Mouse (Mus musculus) CH12.LX (cell line): Measurements from ENCODE around the gene Prpf19. TPM values are rescaled to one million over a fixed set of nuclear protein-coding genes. Genes with fewer than 3 reads are reported as not detected.
A peak's percentile ranks its signal among the peaks of the same experiment; 100 is the strongest.

Experiments used
- DNase-seq: peaks from one replicate; pipeline ENCODE4 v3.0.0-alpha.2; 2013; ENCODE audit errors: extremely low read depth
- H3K27ac ChIP-seq: 2 replicates; pipeline ENCODE4 v1.5.1; 2012; ENCODE audit warnings: low read depth, mild to moderate bottlenecking, control low read depth, moderate library complexity; ENCODE audit not compliant: insufficient read depth
- H3K27me3 ChIP-seq: replicated peaks from 2 replicates; pipeline ENCODE3; 2012; ENCODE audit warnings: inconsistent platforms
- H3K36me3 ChIP-seq, 2 experiments: replicated peaks in 1 of 2; 2 replicates each; pipeline versions ENCODE3 to v1.6.1; 2012; ENCODE audit warnings: inconsistent platforms in 1 of 2, low read length in 1 of 2, mild to moderate bottlenecking in 1 of 2, mixed read lengths in 1 of 2, moderate library complexity in 1 of 2; ENCODE audit not compliant: control insufficient read depth in 1 of 2, insufficient read depth in 1 of 2
- H3K4me1 ChIP-seq, 2 experiments: 2 replicates each; pipeline ENCODE4 v1.6.1; 2012; ENCODE audit warnings: inconsistent platforms in 1 of 2, moderate library complexity in 1 of 2; ENCODE audit not compliant: insufficient read depth in 2 of 2, control insufficient read depth in 1 of 2
- H3K4me2 ChIP-seq: 2 replicates; pipeline ENCODE4 v1.6.1; 2012; ENCODE audit warnings: low read depth, mild to moderate bottlenecking, control low read depth; ENCODE audit not compliant: poor library complexity, insufficient read depth, severe bottlenecking
- H3K4me3 ChIP-seq, 3 experiments: fragments of 150-350 bp in 1 of 3; sonication (generic) in 1 of 3; replicated peaks in 1 of 3; 2 replicates each; pipeline versions ENCODE3 to v1.5.1; 2011 to 2012; ENCODE audit warnings: low read depth in 2 of 3, low read length in 2 of 3, mild to moderate bottlenecking in 2 of 3, moderate library complexity in 2 of 3, control low read depth in 1 of 3, improper control_type of control experiment in 1 of 3, inconsistent platforms in 1 of 3, mixed read lengths in 1 of 3; ENCODE audit not compliant: poor library complexity in 1 of 3
- H3K79me2 ChIP-seq: replicated peaks from 2 replicates; pipeline ENCODE4 v1.6.1; 2012; ENCODE audit warnings: mild to moderate bottlenecking, moderate library complexity; ENCODE audit not compliant: control insufficient read depth, poor library complexity, insufficient read depth, severe bottlenecking; ENCODE audit errors: extremely low read depth
- H3K9ac ChIP-seq: 2 replicates; pipeline ENCODE4 v1.6.1; 2012; ENCODE audit warnings: low read depth, mild to moderate bottlenecking, control low read depth, moderate library complexity; ENCODE audit not compliant: insufficient read depth
- H3K9me3 ChIP-seq: replicated peaks from 2 replicates; pipeline ENCODE3; 2012; ENCODE audit warnings: low read length, inconsistent platforms, mixed read lengths
- CTCF ChIP-seq, 2 experiments: IDR thresholded peaks in 1 of 2; conservative IDR thresholded peaks in 1 of 2; 2 replicates each; pipeline ENCODE4 v1.5.1; 2011 to 2012; ENCODE audit warnings: low read depth in 2 of 2, low read length in 2 of 2, improper control_type of control experiment in 1 of 2, inconsistent platforms in 1 of 2, mild to moderate bottlenecking in 1 of 2, moderate library complexity in 1 of 2
- E2F4 ChIP-seq: IDR thresholded peaks from 2 replicates; pipeline ENCODE4 v1.6.1; 2011; ENCODE audit warnings: low read depth, low read length, improper control_type of control experiment; ENCODE audit not compliant: insufficient replicate concordance
- EP300 ChIP-seq: IDR thresholded peaks from 2 replicates; pipeline ENCODE4 v1.6.1; 2011; ENCODE audit warnings: low read length, improper control_type of control experiment
- IRF4 ChIP-seq: IDR thresholded peaks from 2 replicates; pipeline ENCODE4 v1.6.1; 2014; ENCODE audit warnings: low read depth, mild to moderate bottlenecking, inconsistent platforms, low read length, improper control_type of control experiment
- JUN ChIP-seq: IDR thresholded peaks from 2 replicates; pipeline ENCODE4 v1.6.1; 2011; ENCODE audit warnings: low read depth, mild to moderate bottlenecking, low read length, improper control_type of control experiment, moderate library complexity; ENCODE audit not compliant: insufficient read depth
- JUND ChIP-seq: conservative IDR thresholded peaks from 2 replicates; pipeline ENCODE4 v1.6.1; 2011; ENCODE audit warnings: low read depth, low read length, improper control_type of control experiment
- NELFE ChIP-seq: IDR thresholded peaks from 2 replicates; pipeline ENCODE4 v1.6.1; 2011; ENCODE audit warnings: low read depth, low read length, improper control_type of control experiment
- NRF1 ChIP-seq: IDR thresholded peaks from 2 replicates; pipeline ENCODE4 v1.6.1; 2014; ENCODE audit warnings: low read depth, mild to moderate bottlenecking, inconsistent platforms, low read length, improper control_type of control experiment, moderate library complexity
- POLR2A ChIP-seq: IDR thresholded peaks from 2 replicates; pipeline ENCODE4 v1.6.1; 2011; ENCODE audit warnings: low read depth, mild to moderate bottlenecking, improper control_type of control experiment, low read length
- POLR2AphosphoS2 ChIP-seq: IDR thresholded peaks from 2 replicates; pipeline ENCODE4 v1.6.1; 2011; ENCODE audit warnings: low read depth, low read length, improper control_type of control experiment
- SIN3A ChIP-seq: IDR thresholded peaks from 2 replicates; pipeline ENCODE4 v1.6.1; 2012; ENCODE audit warnings: low read length, improper control_type of control experiment, inconsistent platforms
- SMC3 ChIP-seq: IDR thresholded peaks from 2 replicates; pipeline ENCODE4 v1.6.1; 2011; ENCODE audit warnings: low read depth, low read length, improper control_type of control experiment
- TBP ChIP-seq: conservative IDR thresholded peaks from 2 replicates; pipeline ENCODE4 v1.6.1; 2011; ENCODE audit warnings: low read depth, low read length, improper control_type of control experiment
- ZMIZ1 ChIP-seq: IDR thresholded peaks from 2 replicates; pipeline ENCODE4 v1.6.1; 2012; ENCODE audit warnings: low read depth, mild to moderate bottlenecking, inconsistent platforms, low read length, improper control_type of control experiment
- ZNF384 ChIP-seq: IDR thresholded peaks from 2 replicates; pipeline ENCODE4 v1.6.1; 2012; ENCODE audit warnings: low read depth, low read length, improper control_type of control experiment, inconsistent platforms
- dilution Hi-C: fragments of 300-500 bp; cut with MboI; formaldehyde crosslinking; loops from 2 replicates; pipeline ENCODE4 v1.14.3; 2020; ENCODE audit warnings: low sequenced_read_pairs; ENCODE audit not compliant: extremely low pct_unique_long_range_greater_than_20kb, extremely low pct_ligation_motif_present
- in situ Hi-C: fragments of 300-500 bp; cut with MboI; formaldehyde crosslinking; loops from 3 replicates; pipeline ENCODE4 v1.14.3; 2019; ENCODE audit warnings: low sequenced_read_pairs, low pct_ligation_motif_present, low pct_unique_long_range_greater_than_20kb, mixed read lengths
- polyA plus RNA-seq: library from polyadenylated mRNA; unstranded; fragments of >175 nt; gene quantifications from 2 replicates; pipeline ENCODE4 v1.2.1, GENCODE M21; 2012; ENCODE audit warnings: low read depth; ENCODE audit not compliant: insufficient read length
- total RNA-seq, 2 experiments: library from RNA; depleted of rRNA; stranded (reverse); fragments of 300-350 nt in 1 of 2; fragments of >200 nt in 1 of 2; gene quantifications; 2 replicates each; pipeline ENCODE4 v1.2.3; 2012 to 2014

Prpf19 gene
- total and polyA plus RNA-seq, 3 experiments, result 115 to 357 (median 355) TPM

DNA sequence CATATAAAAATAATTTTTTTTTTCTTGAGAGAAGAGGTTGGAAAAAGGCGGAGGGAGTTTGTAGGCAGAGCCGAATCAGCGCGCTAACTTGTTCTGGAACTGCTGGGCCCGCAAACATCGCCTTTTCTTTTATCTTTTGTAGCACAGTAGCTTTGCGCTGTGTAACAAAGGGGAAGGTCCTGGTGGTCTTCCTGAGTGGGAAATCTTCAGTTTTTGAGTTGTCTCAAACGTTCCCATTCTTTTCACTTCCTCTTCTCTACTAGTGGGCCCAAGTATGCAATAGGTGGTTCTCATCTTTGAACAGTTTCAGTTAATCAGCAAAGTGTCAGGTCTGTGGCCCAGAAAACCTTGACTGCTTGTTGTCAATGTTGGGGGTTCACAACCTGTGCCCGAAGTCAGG, 54.5 kb downstream of the Prpf19 start:
- Histone ChIP-seq H3K4me3 (peak overlapping the region; percentile 31 to 76 (median 53)), H3K4me2 (peak overlapping the region; percentile 79), H3K27me3 (peaks cover 27% of the 10 kb centered on the region), H3K79me2 (peaks cover 31% of the 10 kb centered on the region), H3K9me3 (no peaks in the 10 kb centered on the region), H3K36me3 (peaks cover 7 to 26% of the 10 kb centered on the region in 2 experiments), H3K4me1 (peaks cover 15 to 36% of the 10 kb centered on the region in 2 experiments), H3K27ac (no peak overlapping the region), H3K9ac (peak overlapping the region; percentile 64)
- in situ Hi-C loops, result no loop called here
- dilution Hi-C loops, result no loop called here
- no peak for TF ChIP-seq POLR2AphosphoS2
- no peak for TF ChIP-seq JUN
- peak; percentile 62 for TF ChIP-seq IRF4
- TF ChIP-seq ZNF384, result 0 out of 2 replicates have a peak, but pooled peaks have one; percentile 2
- no peak for TF ChIP-seq ZMIZ1
- no peak for TF ChIP-seq TBP
- no peak for TF ChIP-seq NRF1
- no peak for TF ChIP-seq E2F4
- no peak for TF ChIP-seq JUND
- no peak for TF ChIP-seq POLR2A
- 0 out of 2 replicates have a peak, but pooled peaks have one; percentile 42 for TF ChIP-seq EP300
- no peak for TF ChIP-seq SMC3
- peak; percentile 26 for DNase-seq

DNA sequence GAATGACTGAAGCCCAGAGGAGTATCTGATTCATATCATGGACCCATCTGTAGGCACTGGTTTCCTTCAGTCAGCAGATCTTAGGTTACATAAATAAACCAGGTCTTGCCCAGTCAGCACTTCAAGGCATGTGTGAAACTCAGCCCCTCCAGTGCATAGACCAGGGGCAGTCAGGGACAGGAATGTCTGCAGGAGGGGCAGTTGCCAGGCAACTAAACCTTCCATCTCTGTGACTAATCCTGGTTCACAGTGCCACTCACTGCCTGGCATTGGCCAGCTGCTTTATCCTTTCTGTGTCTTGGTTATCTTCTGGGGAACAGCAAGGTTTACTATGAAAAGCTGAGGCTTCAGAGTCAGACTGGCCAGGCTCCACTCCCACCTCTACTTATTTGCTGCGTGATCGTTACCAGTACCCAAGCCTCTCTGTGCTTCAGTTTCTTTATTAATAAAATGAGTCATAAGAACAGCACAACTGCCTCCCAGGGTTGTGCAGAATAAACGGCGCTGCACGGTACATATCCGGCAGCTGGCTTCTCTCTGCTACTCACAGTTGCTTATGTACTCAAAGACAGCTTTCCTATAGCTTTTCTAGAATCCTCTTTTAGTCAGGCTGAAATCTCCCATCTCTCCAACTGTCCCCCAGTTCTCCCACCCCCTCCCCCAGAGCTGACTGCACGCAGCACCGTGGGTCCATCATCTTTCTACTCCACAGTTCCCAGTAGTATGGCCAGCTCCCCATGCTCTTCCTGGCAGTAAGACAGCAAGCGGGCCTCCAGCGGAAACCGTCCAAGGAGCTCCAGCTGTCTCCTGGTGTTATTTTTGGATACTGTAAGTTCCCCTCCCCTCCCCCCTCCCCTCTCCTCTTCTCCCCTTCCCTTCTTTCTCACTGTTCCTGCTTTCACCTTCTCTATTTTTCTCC, 57.2 kb downstream of the Prpf19 start:
- dilution Hi-C loops, result no loop called here
- Histone ChIP-seq H3K79me2 (peaks cover 17% of the 10 kb centered on the region), H3K4me1 (peaks cover under 1 to 10% of the 10 kb centered on the region in 2 experiments; a peak in 3 of 4 replicates), H3K27me3 (peaks cover 36% of the 10 kb centered on the region), H3K4me2 (no peak overlapping the region), H3K9ac (no peak overlapping the region), H3K9me3 (no peaks in the 10 kb centered on the region), H3K27ac (no peak overlapping the region), H3K4me3 (no peak overlapping the region), H3K36me3 (peaks cover 0 to 3% of the 10 kb centered on the region in 2 experiments)
- in situ Hi-C loops, result no loop called here
- no peak for DNase-seq
- TF ChIP-seq NELFE, result no peak
- no peak for TF ChIP-seq CTCF (conservative IDR thresholded peaks at IDR 0.05 in 1 of 2, IDR thresholded peaks at IDR 0.05 in 1 of 2; ENCODE audit: low read depth in 2 of 2, low read length in 2 of 2)
- TF ChIP-seq SIN3A, result no peak
- no peak for TF ChIP-seq JUND

Other genes with a start within 250 kb of the Prpf19 start
- 0.08 TPM in 1 of 2 replicates, not detected in the other for gene Pga5, start 217.2 kb upstream of the Prpf19 start, total RNA-seq (2012; rRNA removed)
- not detected in 2 replicates for gene Pga5, start 217.2 kb upstream of the Prpf19 start, total RNA-seq (2014; rRNA removed)
- not detected in 2 replicates for gene Pga5, start 217.2 kb upstream of the Prpf19 start, polyA plus RNA-seq
- gene Vps37c, start 206.5 kb upstream of the Prpf19 start, total RNA-seq (2012; rRNA removed), result 9.5 and 10.8 TPM in 2 replicates
- 4.9 and 6.2 TPM in 2 replicates for gene Vps37c, start 206.5 kb upstream of the Prpf19 start, total RNA-seq (2014; rRNA removed)
- gene Vps37c, start 206.5 kb upstream of the Prpf19 start, polyA plus RNA-seq, result 13.0 and 13.4 TPM in 2 replicates
- gene Cd5, start 156.2 kb upstream of the Prpf19 start, total RNA-seq (2012; rRNA removed), result 8.7 and 9.9 TPM in 2 replicates
- gene Cd5, start 156.2 kb upstream of the Prpf19 start, total RNA-seq (2014; rRNA removed), result 17.7 and 20.7 TPM in 2 replicates
- 46.8 and 51.4 TPM in 2 replicates for gene Cd5, start 156.2 kb upstream of the Prpf19 start, polyA plus RNA-seq
- 0.08 and 0.17 TPM in 2 replicates for gene Cd6, start 65.2 kb upstream of the Prpf19 start, total RNA-seq (2012; rRNA removed)
- gene Cd6, start 65.2 kb upstream of the Prpf19 start, total RNA-seq (2014; rRNA removed), result 0.09 and 0.15 TPM in 2 replicates
- 0.73 and 1.3 TPM in 2 replicates for gene Cd6, start 65.2 kb upstream of the Prpf19 start, polyA plus RNA-seq
- 84.5 and 86.7 TPM in 2 replicates for gene Slc15a3, start 55.5 kb upstream of the Prpf19 start, total RNA-seq (2012; rRNA removed)
- gene Slc15a3, start 55.5 kb upstream of the Prpf19 start, total RNA-seq (2014; rRNA removed), result 89.3 and 94.3 TPM in 2 replicates
- 217 and 219 TPM in 2 replicates for gene Slc15a3, start 55.5 kb upstream of the Prpf19 start, polyA plus RNA-seq
- 2.0 and 2.9 TPM in 2 replicates for gene Tmem132a, start 25.3 kb upstream of the Prpf19 start, total RNA-seq (2012; rRNA removed)
- gene Tmem132a, start 25.3 kb upstream of the Prpf19 start, total RNA-seq (2014; rRNA removed), result 0.05 TPM in 1 of 2 replicates, not detected in the other
- 20.2 and 22.9 TPM in 2 replicates for gene Tmem132a, start 25.3 kb upstream of the Prpf19 start, polyA plus RNA-seq
- 32.9 and 34.0 TPM in 2 replicates for gene Tmem109, start 13.2 kb upstream of the Prpf19 start, total RNA-seq (2012; rRNA removed)
- gene Tmem109, start 13.2 kb upstream of the Prpf19 start, total RNA-seq (2014; rRNA removed), result 14.8 and 17.9 TPM in 2 replicates
- gene Tmem109, start 13.2 kb upstream of the Prpf19 start, polyA plus RNA-seq, result 46.3 and 51.5 TPM in 2 replicates
- gene Zp1, start 25.4 kb downstream of the Prpf19 start, total RNA-seq (2012; rRNA removed), result not detected in 2 replicates
- gene Zp1, start 25.4 kb downstream of the Prpf19 start, total RNA-seq (2014; rRNA removed), result 0.26 TPM in 1 of 2 replicates, not detected in the other
- not detected in 2 replicates for gene Zp1, start 25.4 kb downstream of the Prpf19 start, polyA plus RNA-seq
- 0.13 and 0.17 TPM in 2 replicates for gene Ptgdr2, start 41.9 kb downstream of the Prpf19 start, total RNA-seq (2012; rRNA removed)
- not detected in 2 replicates for gene Ptgdr2, start 41.9 kb downstream of the Prpf19 start, total RNA-seq (2014; rRNA removed)
- not detected in 2 replicates for gene Ptgdr2, start 41.9 kb downstream of the Prpf19 start, polyA plus RNA-seq
- 10.8 and 18.6 TPM in 2 replicates for gene Ccdc86, start 54.0 kb downstream of the Prpf19 start, total RNA-seq (2012; rRNA removed)
- gene Ccdc86, start 54.0 kb downstream of the Prpf19 start, total RNA-seq (2014; rRNA removed), result 8.5 and 9.5 TPM in 2 replicates
- gene Ccdc86, start 54.0 kb downstream of the Prpf19 start, polyA plus RNA-seq, result 36.8 and 44.8 TPM in 2 replicates
- not detected in 2 replicates for gene Ms4a10, start 79.4 kb downstream of the Prpf19 start, total RNA-seq (2012; rRNA removed)
- gene Ms4a10, start 79.4 kb downstream of the Prpf19 start, total RNA-seq (2014; rRNA removed), result not detected in 2 replicates
- gene Ms4a10, start 79.4 kb downstream of the Prpf19 start, polyA plus RNA-seq, result not detected in 2 replicates
- not detected in 2 replicates for gene Ms4a15, start 98.0 kb downstream of the Prpf19 start, total RNA-seq (2012; rRNA removed)
- not detected in 2 replicates for gene Ms4a15, start 98.0 kb downstream of the Prpf19 start, total RNA-seq (2014; rRNA removed)
- 0.37 TPM in 1 of 2 replicates, not detected in the other for gene Ms4a15, start 98.0 kb downstream of the Prpf19 start, polyA plus RNA-seq
- not detected in 2 replicates for gene Ms4a18, start 122.8 kb downstream of the Prpf19 start, total RNA-seq (2012; rRNA removed)
- not detected in 2 replicates for gene Ms4a18, start 122.8 kb downstream of the Prpf19 start, total RNA-seq (2014; rRNA removed)
- not detected in 2 replicates for gene Ms4a18, start 122.8 kb downstream of the Prpf19 start, polyA plus RNA-seq
- not detected in 2 replicates for gene Ms4a8a, start 185.9 kb downstream of the Prpf19 start, total RNA-seq (2012; rRNA removed)
- gene Ms4a8a, start 185.9 kb downstream of the Prpf19 start, total RNA-seq (2014; rRNA removed), result not detected in 2 replicates
- not detected in 2 replicates for gene Ms4a8a, start 185.9 kb downstream of the Prpf19 start, polyA plus RNA-seq
- gene 1700017D01Rik, start 235.6 kb downstream of the Prpf19 start, total RNA-seq (2012; rRNA removed), result not detected in 2 replicates
- not detected in 2 replicates for gene 1700017D01Rik, start 235.6 kb downstream of the Prpf19 start, total RNA-seq (2014; rRNA removed)
- not detected in 2 replicates for gene 1700017D01Rik, start 235.6 kb downstream of the Prpf19 start, polyA plus RNA-seq